Mouse (Mus musculus) erythroid progenitor cell, adult 5-6 weeks (primary cell): ENCODE results near the gene Rhoa. TPM values are rescaled to one million over a fixed set of nuclear protein-coding genes. Genes with fewer than 3 reads are reported as not detected.

Experiments
- ATAC-seq: replicated peaks from 2 replicates; pipeline ENCODE4 v1.8.0; 2016; ENCODE audit warnings: moderate number of reproducible peaks, mild to moderate bottlenecking, moderate TSS enrichment, inconsistent platforms; ENCODE audit not compliant: poor library complexity, low FRiP score, severe bottlenecking
- total RNA-seq, 2 experiments: library from RNA; stranded (forward) in 1 of 2; stranded (reverse) in 1 of 2; fragments of 150-400 nt in 1 of 2; fragments of 186-747, 209-891 nt in 1 of 2; gene quantifications; 2 replicates each; pipeline versions ENCODE4 v1.2.3 to v1.2.4; 2015 to 2017; ENCODE audit warnings: low replicate concordance in 2 of 2

Gene Rhoa
- total RNA-seq, 2 experiments from 2014 or later = 175 to 253 TPM

GRCm38 (mm10) chr9:108338886-108339781 lies 33.2 kb downstream of the Rhoa start, which contains the start of gene Gpx1:
Gene Gpx1 (plus strand): TSS chr9:108338903.
- ATAC-seq = peak; percentile 76

- no peak for ATAC-seq
Measured at GRCm38 (mm10) chr9:108339886-108340257, 33.9 kb downstream of the Rhoa start.

DNA sequence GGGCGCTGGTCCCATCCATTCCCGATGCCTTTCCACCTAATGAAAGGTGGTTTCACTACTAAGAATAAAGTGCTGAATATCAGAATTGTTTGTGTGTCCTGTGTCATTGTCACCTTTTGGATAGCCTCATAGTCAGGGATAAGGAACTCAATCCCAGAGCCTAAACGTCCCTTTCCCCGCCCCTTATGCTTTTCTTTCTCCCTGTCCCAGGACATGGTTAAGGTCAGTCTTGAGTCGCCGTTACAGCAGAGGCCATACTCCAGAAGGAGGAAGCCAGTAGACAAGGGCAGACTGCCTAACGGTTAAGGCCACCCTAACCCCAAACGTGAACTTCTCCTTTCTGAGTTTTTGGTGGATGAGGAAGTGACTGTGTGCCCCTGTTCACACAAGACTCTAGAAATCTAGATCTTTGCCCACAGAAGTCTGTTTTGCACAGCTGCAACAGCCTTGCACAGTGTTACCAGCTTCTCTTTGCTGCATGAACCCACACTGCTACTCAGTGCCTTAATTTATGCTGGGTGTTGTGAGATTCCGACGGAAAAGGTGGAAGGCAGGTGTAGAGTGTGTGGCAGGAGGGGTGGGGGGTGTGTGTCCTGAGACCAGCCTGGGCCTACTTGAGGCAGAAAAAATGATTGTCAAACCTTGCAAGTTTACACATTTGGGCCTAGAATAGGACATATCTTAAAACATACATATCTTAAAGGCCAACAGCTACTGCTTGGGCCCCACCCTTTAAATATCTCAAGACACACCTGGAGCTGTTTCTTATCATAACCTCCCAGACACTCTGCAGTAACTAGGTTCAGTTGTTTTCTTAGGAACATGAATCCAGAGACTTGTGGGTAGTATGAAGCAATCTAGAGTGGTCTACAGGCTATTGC lies 34.6 kb downstream of the Rhoa start:
- peak; percentile 63 for ATAC-seq

- peak; percentile 5; the same call in 1 of the 2 replicates for ATAC-seq
Measured at GRCm38 (mm10) chr9:108341139-108341475, 35.2 kb downstream of the Rhoa start.

DNA sequence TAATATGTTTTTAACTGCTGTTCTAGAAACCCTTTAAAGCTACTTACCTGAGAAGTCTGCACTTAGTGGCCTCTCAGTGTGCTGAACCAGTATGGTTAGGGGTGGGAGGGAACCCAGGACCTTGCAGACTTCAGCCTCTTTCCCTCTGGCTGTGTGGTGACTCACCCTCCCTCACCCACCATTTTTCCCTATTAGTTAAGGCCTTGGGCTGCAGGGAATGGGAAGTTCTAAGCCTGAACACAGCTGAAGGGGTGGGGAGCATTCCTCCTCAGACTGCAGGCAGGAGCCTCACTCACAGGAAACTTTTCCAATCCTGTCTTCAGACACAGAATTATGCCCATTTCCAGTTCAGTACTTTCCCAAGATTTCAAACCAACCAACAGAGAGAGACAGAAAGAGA lies 35.9 kb downstream of the Rhoa start:
- no peak for ATAC-seq

DNA sequence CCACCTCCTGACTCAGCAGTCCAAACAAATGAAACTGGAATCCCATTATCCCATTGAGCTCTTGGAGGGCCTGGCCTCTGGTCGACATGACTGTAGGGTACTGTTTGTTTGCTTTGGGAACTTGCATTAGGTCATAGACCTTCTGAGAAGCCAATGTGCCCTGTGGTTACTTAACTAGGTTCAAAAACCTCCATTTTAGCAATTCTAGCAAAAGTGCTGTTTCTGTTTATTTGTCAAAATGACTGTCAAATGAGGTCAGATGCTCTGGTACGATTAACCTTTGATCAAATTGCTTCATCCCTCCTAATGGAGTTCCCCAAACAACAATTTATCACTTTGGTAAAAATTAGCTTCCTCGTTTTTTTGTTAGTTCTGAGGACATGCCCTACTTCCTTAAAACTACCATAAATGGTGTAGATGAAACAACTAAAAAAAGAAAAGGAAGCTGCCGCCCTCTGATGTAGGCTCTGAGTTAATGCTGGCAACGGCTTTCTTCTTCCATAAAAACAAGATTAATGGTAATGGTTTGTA lies 36.4 kb downstream of the Rhoa start:
- no peak for ATAC-seq

GRCm38 (mm10) chr9:108343331-108343730 lies 37.4 kb downstream of the Rhoa start:
- ATAC-seq = no peak

DNA sequence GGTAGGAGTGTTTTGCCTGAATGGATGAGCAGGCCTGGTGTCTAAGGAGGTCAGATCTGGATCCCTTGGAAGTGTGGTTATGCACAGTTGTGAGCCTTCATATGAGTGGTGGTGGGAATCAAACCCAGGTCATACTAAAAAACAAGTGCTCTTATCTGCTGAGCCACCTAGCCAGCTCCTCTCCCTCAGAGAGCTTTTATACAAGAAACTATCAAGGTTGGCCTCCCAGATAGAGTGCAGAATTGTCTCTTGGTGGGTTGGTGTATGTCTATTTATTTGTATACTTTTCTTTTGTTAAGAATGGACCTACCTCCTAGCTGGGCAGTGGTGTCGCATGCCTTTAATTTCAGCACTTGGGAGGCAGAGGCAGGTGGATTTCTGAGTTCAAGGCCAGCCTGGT lies 37.9 kb downstream of the Rhoa start:
- ATAC-seq = no peak

GRCm38 (mm10) chr9:108344471-108344870 lies 38.5 kb downstream of the Rhoa start:
- no peak for ATAC-seq

DNA sequence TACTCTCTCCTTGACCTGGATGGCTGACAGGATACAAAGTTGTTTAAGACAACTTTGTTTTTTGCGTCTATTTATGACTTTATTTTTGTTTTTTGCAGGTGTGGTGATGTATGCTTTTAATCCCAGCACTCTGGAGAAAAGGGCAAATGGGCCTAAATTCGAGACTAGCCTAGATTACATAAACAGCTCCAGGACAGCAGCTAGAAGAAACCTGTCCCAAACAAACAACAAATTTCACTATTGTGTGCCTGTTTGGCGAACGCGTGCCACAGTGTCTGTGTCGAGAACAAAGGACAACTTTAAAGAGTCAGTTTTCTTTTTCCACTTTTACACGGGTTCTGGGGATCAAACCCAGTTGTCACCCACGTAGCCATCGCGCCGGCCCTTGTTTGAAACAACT lies 41.1 kb downstream of the Rhoa start:
- peak; percentile 8 for ATAC-seq

- ATAC-seq = peak; percentile 83
Measured at GRCm38 (mm10) chr9:108347540-108348289, 41.8 kb downstream of the Rhoa start, which contains the start of gene Usp4. Gene Usp4 (plus strand): TSS chr9:108347853.

GRCm38 (mm10) chr9:108348290-108348680 lies 42.4 kb downstream of the Rhoa start:
- ATAC-seq = no peak

GRCm38 (mm10) chr9:108349727-108350126 lies 43.8 kb downstream of the Rhoa start:
- no peak for ATAC-seq

- ATAC-seq = no peak
Measured at GRCm38 (mm10) chr9:108378234-108378633, 72.3 kb downstream of the Rhoa start.

DNA sequence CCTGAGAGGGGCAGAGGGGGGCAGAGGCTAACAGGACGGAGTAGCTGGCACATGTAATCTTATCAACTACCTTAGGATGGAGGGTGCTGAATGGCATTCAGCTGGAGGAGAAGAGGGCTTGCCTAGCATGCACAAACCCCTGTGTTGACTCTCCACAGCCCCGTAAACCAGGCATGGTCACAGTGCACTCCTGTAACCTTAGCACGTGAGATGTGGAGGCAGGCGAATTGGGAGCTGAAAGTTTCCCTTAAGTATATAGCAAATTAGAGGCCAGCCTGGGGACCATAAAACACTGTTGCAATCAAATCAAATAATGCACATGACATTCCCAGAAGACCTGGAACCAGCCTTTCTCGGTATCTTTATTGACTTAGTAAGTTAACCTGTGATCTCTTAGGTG lies 72.8 kb downstream of the Rhoa start:
- ATAC-seq = no peak

DNA sequence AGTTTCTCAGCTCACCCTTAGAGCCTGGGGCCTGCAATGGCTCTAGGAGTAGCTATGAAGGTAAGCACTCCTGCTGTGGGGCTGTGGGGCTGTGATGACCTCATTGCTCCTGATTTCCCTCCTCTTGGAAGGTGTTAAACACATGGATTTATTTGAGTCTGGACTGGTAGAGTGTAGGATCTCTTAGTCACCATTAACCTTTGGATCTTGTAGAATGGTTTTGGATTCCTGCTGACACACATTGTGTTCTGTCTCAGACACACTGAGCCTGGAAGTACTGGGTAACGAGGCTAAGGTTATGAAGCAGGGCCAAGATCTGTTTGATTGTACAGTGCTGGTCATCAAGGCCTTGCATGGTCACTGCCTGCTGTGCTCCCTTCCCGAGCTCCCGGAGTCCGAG lies 73.4 kb downstream of the Rhoa start:
- ATAC-seq = no peak

DNA sequence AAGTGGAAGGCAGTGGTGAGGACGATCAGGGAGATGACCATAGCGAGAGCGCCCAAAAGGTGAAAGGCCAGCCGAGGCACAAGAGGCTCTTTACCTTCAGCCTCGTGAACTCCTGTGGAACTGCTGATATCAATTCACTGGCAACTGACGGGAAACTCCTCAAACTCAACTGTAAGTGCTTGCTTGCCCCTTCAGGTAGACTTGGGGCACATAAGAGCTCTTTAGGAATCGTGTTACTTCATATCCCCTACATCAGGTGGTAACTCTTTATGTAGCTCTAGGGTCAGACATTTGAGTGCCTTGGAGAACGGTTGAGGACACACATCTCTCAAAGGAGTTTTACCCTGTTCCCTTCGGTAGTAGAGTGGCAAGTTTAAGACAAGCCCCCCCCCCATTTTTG lies 75.5 kb downstream of the Rhoa start:
- ATAC-seq = no peak

- no peak for ATAC-seq
Measured at GRCm38 (mm10) chr9:108385006-108385405, 79.1 kb downstream of the Rhoa start.

DNA sequence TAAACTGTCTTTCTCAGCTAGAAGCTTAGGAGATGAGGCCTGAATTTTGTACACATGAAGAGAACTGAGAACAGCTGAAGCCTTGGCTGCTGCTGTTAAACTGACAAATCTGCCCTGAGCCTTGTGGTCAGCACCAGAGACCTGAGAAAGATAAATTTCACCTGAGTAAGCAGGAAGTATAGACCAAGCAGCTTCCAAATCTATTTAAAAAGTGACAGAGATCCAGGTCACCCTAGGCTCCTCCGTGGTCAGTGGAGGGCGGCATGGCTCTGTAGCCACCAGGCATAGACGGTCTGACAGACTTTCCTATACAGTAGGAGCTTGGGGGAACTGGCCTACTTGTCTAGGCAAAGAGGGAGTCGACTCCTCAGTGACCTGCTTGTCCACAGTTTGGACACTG lies 80.9 kb downstream of the Rhoa start:
- ATAC-seq = no peak
